In the genomic region with DNA sequence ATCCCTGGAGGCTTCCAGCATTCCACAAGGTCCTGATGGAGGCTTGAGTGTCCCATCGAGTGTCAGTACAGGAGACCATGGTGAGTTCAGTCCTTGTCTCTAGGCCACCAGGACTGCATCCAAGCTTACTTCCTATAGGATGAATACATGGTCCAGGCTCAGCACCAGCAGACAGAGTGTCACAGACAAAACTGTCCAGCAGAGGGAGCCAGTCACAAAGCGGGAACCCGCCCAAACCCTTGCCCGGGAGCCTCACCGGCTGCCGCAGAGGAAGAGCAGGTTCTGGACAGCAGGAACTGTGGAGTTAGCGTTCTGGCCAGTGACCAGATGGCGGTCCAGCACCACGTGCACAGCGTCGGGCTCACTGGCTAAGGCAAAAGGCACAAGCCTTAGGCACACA, we compare ENCODE assay signal across 8 mouse cellular contexts. TPM values are rescaled to one million over a fixed set of nuclear protein-coding genes. Genes with fewer than 3 reads are reported as not detected.
DNase-seq lines count a peak whose midpoint lies in the region; ATAC-seq lines count a peak whose summit lies in the region.

No protein-coding gene starts in this region.

- H3K9ac ChIP-seq in midbrain, embryonic 12.5 days (replicated peaks) = no peak overlapping the region

- 16% methylated on average over 11 of the region's 11 CpGs for WGBS in embryonic facial prominence, embryonic 10.5 days
- WGBS in limb, embryonic 10.5 days = 17% methylated on average over 11 of the region's 11 CpGs
- 12% methylated on average over 11 of the region's 11 CpGs for WGBS in midbrain, embryonic 12.5 days

- H3K27me3 ChIP-seq in embryonic facial prominence, embryonic 10.5 days (replicated peaks; ENCODE audit: low read depth, poor library complexity, severe bottlenecking) = no peaks in the 10 kb centered on the region
- no peaks in the 10 kb centered on the region for H3K27me3 ChIP-seq in limb, embryonic 10.5 days (ENCODE audit: low read depth, poor library complexity, severe bottlenecking)
- H3K27me3 ChIP-seq in midbrain, embryonic 12.5 days = no peaks in the 10 kb centered on the region

- no peak overlapping the region for H3K4me2 ChIP-seq in midbrain, embryonic 12.5 days (replicated peaks)

- peaks cover 55% of the 10 kb centered on the region for H3K36me3 ChIP-seq in embryonic facial prominence, embryonic 10.5 days (replicated peaks)
- peaks cover 50% of the 10 kb centered on the region for H3K36me3 ChIP-seq in limb, embryonic 10.5 days
- peaks cover 32% of the 10 kb centered on the region for H3K36me3 ChIP-seq in midbrain, embryonic 12.5 days

- peak; percentile 95 for DNase-seq in adrenal gland, postnatal 10 days
- DNase-seq in embryonic facial prominence, embryonic 10.5 days (ENCODE audit: low spot score) = peak; percentile 88
- peak; percentile 88 to 94 for DNase-seq in heart, adult 18-20 months
- peak; percentile 89 for DNase-seq in kidney, adult 18-20 months
- peak; percentile 91 for DNase-seq in limb, embryonic 10.5 days (ENCODE audit: low spot score)
- DNase-seq in right cerebral cortex, postnatal 4 days = peak; percentile 86
- peak; percentile 70 for DNase-seq in yolk sac, embryonic 10.5 days (ENCODE audit: low spot score)

- H3K9me3 ChIP-seq in embryonic facial prominence, embryonic 10.5 days = no peaks in the 10 kb centered on the region
- no peaks in the 10 kb centered on the region for H3K9me3 ChIP-seq in limb, embryonic 10.5 days (replicated peaks)
- H3K9me3 ChIP-seq in midbrain, embryonic 12.5 days = no peaks in the 10 kb centered on the region

- H3K4me3 ChIP-seq in embryonic facial prominence, embryonic 10.5 days = peak overlapping the region; percentile 30; the same call in 1 of the 2 replicates
- no peak overlapping the region for H3K4me3 ChIP-seq in limb, embryonic 10.5 days
- H3K4me3 ChIP-seq in midbrain, embryonic 12.5 days = no peak overlapping the region

- peak overlapping the region; percentile 63 for H3K27ac ChIP-seq in embryonic facial prominence, embryonic 10.5 days (replicated peaks)
- peak overlapping the region; percentile 42; the same call in 1 of the 2 replicates for H3K27ac ChIP-seq in limb, embryonic 10.5 days
- H3K27ac ChIP-seq in midbrain, embryonic 12.5 days (replicated peaks) = no peak overlapping the region

- ATAC-seq in midbrain, embryonic 12.5 days (ENCODE audit: low FRiP score, low read depth) = peak; percentile 55

- peaks cover 15% of the 10 kb centered on the region for H3K4me1 ChIP-seq in embryonic facial prominence, embryonic 10.5 days
- H3K4me1 ChIP-seq in limb, embryonic 10.5 days = peaks cover 15% of the 10 kb centered on the region
- H3K4me1 ChIP-seq in midbrain, embryonic 12.5 days = peaks cover 12% of the 10 kb centered on the region

RNA-seq across cellular contexts. Expression of gene Gatd1, which starts 5.1 kb away (rescaled TPM):
- total RNA-seq in adrenal gland, postnatal 10 days (2021) = 10 to 100 TPM; 26.2 to 39.2 TPM
- 48.5 and 50.8 TPM in 2 replicates for polyA plus RNA-seq in embryonic facial prominence, embryonic 10.5 days (2016; fragmentation: Nextera tagmentation; extraction: Ambion mirVana)
- total RNA-seq in heart, adult 18-20 months (2021) = 10 to 100 TPM; 11.3 to 12.4 TPM
- polyA plus RNA-seq in limb, embryonic 10.5 days (2016; fragmentation: Nextera tagmentation; extraction: Ambion mirVana) = 44.5 and 56.4 TPM in 2 replicates
- polyA plus RNA-seq in midbrain, embryonic 12.5 days (2016; fragmentation: Nextera tagmentation; extraction: Ambion mirVana) = 47.0 and 48.2 TPM in 2 replicates

RNA-seq across cellular contexts. Expression of gene Taldo1, which starts 16.8 kb away (rescaled TPM):
- 100 to 1,000 TPM; 466 to 479 TPM for total RNA-seq in adrenal gland, postnatal 10 days (2021)
- 297 and 299 TPM in 2 replicates for polyA plus RNA-seq in embryonic facial prominence, embryonic 10.5 days (2016; fragmentation: Nextera tagmentation; extraction: Ambion mirVana)
- 100 to 1,000 TPM; 106 to 141 TPM for total RNA-seq in heart, adult 18-20 months (2021)
- 258 and 272 TPM in 2 replicates for polyA plus RNA-seq in limb, embryonic 10.5 days (2016; fragmentation: Nextera tagmentation; extraction: Ambion mirVana)
- 362 and 364 TPM in 2 replicates for polyA plus RNA-seq in midbrain, embryonic 12.5 days (2016; fragmentation: Nextera tagmentation; extraction: Ambion mirVana)

RNA-seq across cellular contexts. Expression of gene Cend1, which starts 20.5 kb away (rescaled TPM):
- total RNA-seq in adrenal gland, postnatal 10 days (2021) = 1 to 10 TPM; 2.5 to 6.4 TPM
- 7.7 and 8.4 TPM in 2 replicates for polyA plus RNA-seq in embryonic facial prominence, embryonic 10.5 days (2016; fragmentation: Nextera tagmentation; extraction: Ambion mirVana)
- 1 to 10 TPM in 1 of 2 experiments, under 1 TPM in 1; 0.80 to 1.3 TPM for total RNA-seq in heart, adult 18-20 months (2021)
- polyA plus RNA-seq in limb, embryonic 10.5 days (2016; fragmentation: Nextera tagmentation; extraction: Ambion mirVana) = 6.0 and 8.8 TPM in 2 replicates
- polyA plus RNA-seq in midbrain, embryonic 12.5 days (2016; fragmentation: Nextera tagmentation; extraction: Ambion mirVana) = 19.3 and 22.7 TPM in 2 replicates

RNA-seq across cellular contexts. Expression of gene Slc25a22, which starts 28.9 kb away (rescaled TPM):
- total RNA-seq in adrenal gland, postnatal 10 days (2021) = 10 to 100 TPM; 60.2 to 74.3 TPM
- 49.3 and 52.2 TPM in 2 replicates for polyA plus RNA-seq in embryonic facial prominence, embryonic 10.5 days (2016; fragmentation: Nextera tagmentation; extraction: Ambion mirVana)
- total RNA-seq in heart, adult 18-20 months (2021) = 10 to 100 TPM; 45.6 to 59.1 TPM
- polyA plus RNA-seq in limb, embryonic 10.5 days (2016; fragmentation: Nextera tagmentation; extraction: Ambion mirVana) = 43.6 and 48.3 TPM in 2 replicates
- 52.6 and 52.7 TPM in 2 replicates for polyA plus RNA-seq in midbrain, embryonic 12.5 days (2016; fragmentation: Nextera tagmentation; extraction: Ambion mirVana)

RNA-seq across cellular contexts. Expression of gene Pidd1, which starts 35.0 kb away (rescaled TPM):
- total RNA-seq in adrenal gland, postnatal 10 days (2021) = 1 to 10 TPM; 2.4 to 7.3 TPM
- 24.9 and 26.0 TPM in 2 replicates for polyA plus RNA-seq in embryonic facial prominence, embryonic 10.5 days (2016; fragmentation: Nextera tagmentation; extraction: Ambion mirVana)
- under 1 TPM; 0.21 to 0.42 TPM for total RNA-seq in heart, adult 18-20 months (2021)
- polyA plus RNA-seq in limb, embryonic 10.5 days (2016; fragmentation: Nextera tagmentation; extraction: Ambion mirVana) = 26.8 and 30.0 TPM in 2 replicates
- 9.6 and 12.3 TPM in 2 replicates for polyA plus RNA-seq in midbrain, embryonic 12.5 days (2016; fragmentation: Nextera tagmentation; extraction: Ambion mirVana)
